Mouse (Mus musculus) cerebellum, adult 11-12 months (tissue): Measurements from ENCODE around the gene Agbl1.

Experiments
- DNase-seq: peaks from one replicate; pipeline ENCODE4 v3.0.0; 2022

Gene Agbl1

DNA sequence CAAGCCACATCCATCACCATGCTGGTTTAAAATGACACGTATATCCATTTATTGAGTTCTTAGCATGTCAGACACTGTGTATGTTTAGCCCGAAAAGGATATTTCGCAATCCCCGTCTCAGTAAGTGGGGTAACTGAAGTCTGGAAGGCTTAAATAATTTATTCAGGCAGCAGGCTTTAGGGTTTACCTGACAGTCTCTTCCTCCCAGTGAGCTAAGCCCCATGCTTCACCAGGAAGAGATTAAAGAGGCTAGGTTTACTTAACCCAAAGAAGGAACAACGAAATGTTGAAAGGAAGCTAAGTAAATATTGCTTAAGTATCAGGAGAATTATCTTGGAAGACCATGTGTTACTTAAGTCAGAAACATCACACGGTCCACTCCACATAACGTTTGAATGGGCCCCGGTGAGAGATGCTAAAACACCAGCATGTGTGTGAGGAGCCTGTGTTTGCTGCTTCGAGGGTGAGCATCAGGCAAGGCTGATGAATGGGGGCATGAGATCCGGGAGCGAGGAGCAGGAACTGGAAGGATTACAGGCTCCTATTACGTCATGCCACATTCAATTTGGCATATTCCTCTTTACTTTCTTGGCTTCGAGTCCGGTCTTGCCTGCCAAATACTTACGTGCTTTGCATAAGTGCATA lies 162.7 kb downstream of the Agbl1 start:
- DNase-seq: no peak

DNA sequence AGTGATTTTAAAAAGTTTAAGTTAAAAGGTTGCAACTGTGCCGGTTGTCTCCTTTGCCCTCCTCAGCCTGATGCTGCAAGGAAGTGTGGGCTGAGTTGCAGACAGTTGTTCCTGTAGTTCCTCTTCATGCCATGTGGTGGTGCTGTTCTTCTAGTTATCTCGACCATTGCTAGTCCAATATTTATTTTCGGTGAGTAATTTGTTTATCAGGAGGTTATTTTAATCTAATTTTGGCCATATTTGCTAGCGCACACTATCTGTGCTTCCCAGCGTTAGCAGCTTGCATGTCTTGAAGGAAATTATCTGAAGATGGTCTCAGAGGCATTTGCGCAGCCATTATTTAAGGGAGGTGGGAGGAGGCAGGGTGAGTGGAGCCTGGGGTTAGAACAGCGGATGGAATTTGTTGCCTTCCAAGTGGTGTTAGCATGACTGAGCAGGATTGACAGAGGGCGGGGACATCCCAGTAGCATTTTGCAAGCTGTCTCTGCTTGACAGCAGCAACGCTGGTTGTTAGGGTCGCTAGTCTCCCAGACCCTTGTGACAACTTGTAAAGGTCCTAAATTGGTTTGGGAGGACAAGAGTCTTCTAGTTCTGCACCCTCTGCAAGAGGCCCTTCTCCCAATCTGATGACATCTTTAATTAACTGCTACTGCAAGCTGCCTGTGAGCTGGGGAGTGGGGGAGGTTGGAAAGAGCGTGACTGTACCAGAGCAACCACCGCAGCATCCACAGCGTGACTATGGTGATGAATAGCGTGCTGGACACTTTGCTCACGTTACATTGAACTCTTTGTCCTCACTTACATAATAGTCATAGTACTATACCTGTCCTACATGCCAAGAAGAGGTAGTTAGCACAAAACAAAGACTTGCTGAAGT lies 163.5 kb downstream of the Agbl1 start:
- peak; percentile 17 for DNase-seq

DNA sequence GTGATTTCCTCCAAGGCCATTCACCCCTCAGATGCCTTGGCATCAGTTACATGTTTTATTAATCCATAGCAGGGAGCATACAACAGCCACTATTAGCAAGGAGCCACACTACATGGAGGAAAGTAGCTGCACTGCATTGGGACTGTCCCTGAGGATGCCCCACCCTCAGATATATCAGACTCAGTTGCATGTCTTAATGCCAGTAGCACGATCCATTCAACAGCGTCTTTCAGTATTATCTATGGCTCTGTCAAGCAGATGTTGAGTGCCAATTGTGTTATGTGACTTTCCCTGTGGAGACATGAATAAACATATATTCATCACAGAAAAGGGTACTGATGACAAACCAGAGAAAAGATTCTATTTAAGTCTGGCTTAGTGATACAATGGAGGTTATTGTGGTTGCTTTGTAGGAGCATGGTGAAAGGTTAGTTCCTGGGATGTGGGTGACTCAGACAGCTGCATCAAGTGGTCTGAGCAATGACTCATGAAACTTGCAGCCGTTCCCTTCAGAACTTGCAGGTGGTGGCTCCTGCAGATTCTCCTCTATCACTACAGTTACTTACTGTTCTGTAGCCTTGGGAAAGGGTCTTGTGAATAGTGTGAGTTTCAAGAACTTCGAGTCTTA lies 178.4 kb downstream of the Agbl1 start:
- DNase-seq: no peak

DNA sequence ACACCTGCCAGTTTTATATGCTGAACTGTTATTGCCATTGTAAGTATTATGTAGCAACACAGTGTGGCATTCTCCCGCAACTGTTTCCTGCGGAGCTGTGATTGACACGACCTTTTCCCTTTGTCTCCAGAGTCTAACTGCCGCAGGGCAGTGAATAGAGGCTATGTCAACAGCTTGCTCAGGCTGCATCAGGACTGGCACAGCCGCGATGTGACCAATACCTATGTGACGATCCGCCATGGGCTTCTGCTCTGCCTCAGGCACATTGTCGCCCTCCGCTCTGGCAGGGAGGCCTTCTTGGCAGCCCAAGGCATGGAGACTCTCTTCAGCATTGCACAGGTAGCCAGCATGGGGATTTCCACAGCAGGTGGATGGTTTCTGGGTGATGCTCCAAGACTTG lies 179.3 kb downstream of the Agbl1 start:
- DNase-seq: no peak

DNA sequence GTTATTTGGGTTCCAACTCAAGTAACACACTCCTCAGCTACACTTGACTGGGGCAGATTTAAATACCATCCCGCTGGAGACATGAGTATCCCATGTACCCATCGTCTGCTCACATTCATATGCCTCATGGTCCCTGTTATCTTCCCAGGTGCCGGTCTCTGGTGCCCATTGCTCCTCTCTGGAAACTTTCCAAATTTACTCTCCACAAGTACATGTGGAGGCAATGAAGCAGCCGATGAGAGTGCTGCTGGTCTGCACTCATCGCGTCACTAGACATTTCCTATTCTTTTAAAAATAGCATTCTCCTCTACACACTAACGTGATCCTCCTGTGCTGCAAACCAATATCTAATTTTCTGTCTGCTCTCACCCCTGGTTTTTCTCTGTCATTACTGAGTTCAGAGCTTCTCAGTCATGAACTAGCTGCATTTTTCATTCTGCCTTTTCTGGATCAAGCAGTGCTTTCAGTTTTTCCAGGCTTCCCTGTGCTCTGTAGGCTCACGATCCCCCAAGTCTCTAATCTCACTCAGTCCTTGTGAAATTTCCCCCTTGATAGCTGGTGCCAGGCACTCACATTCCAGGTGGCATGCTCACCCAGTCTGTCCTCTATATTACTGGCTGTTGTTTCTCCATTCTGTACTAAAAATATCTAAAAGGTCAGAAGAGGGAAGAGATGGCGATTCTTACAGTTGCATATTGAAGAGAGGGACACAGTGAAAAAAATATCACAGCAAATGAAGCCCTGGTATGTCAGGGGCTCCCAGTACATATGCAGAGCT lies 180.9 kb downstream of the Agbl1 start:
- DNase-seq: no peak

DNA sequence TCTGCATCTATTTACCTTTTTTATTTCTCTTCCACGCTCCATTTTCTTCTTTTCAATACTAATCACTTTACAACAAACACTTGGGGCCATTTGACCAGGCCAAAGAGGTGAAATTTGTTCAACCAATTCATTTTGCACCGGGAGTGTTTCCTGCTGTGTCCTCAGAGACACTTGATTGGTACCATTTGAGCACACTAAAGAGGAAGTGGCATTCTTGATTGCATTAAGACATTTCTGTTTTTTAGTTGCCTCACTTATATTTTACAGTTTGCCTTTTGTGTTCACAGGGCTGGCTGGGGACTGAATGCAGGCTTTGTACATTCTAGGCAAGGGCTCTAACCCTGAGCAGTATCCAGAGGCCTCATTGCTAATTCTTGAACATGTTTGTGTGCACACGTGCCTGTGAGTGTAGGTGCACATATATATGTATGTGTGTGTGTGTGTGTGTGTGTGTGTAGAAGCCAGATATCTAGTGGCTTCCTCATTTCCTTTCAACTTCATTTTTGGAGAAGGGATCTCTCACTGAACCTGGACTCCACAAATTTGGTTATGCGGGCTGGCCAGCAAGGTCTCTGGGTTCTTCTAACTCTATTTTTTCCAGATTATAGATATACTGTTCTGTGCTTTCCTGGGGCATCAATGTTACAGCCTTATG lies 182.4 kb downstream of the Agbl1 start:
- no peak for DNase-seq

DNA sequence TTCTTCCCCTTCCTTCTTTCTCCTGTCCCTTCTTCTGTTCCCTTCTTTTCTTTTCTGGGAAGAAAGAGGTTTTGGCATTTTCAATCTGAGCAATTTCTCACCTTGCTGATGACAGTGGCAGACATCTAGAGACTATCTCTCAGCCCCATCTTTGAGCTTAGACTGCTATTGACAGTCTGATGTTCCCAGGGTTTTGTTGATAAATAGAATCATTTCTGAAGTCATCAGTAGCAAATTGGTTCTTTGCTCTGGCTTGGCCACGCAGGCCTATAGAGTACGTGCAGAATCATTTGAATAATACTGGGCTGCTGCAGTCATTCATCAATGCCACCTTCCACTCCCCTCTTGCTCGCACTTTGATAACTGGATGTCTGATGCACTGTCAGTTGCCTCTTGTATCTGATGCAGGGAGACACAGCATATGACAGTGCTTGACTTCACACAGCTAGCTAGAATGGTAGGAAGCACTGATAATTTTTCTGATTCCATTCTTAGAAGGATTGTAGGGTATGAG lies 186.5 kb downstream of the Agbl1 start:
- DNase-seq: no peak

DNA sequence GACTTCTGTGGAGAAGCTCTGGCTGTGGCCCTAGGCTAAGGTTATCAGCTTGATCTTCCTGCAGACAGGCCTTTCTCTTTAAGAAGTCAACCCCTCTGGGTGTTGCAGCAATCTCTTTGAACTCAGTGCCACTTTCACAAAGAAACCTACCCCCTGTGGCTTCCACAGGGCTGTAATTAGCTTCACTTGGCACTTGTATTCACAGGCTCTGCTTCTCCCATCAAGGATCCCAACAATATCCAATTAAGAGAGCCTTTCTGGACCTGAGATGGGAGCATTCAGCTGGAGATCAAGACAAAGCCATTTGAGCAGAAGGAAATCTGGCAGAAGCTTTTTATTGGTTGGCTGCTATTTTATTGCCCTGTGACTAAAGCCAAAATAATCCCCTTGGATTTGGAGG lies 208.9 kb downstream of the Agbl1 start:
- DNase-seq: no peak

DNA sequence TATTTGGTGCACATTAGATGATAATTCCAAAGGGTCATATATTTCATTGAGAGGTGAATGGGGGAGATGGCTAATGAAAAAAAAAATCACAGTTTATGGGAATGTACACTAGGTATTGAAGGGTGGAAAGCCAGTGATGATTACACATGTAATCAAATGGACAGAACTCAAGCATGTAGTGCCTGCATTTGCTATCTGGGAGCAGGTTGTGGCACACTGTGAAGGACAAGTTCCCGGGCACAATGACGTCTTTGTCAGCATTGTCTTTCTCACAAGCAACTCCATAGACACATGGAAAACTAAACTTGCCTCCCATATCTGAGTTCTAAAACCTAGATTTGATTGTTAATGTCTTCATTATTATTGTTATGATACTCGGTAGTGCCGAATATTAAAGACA lies 209.3 kb downstream of the Agbl1 start:
- DNase-seq: no peak

DNA sequence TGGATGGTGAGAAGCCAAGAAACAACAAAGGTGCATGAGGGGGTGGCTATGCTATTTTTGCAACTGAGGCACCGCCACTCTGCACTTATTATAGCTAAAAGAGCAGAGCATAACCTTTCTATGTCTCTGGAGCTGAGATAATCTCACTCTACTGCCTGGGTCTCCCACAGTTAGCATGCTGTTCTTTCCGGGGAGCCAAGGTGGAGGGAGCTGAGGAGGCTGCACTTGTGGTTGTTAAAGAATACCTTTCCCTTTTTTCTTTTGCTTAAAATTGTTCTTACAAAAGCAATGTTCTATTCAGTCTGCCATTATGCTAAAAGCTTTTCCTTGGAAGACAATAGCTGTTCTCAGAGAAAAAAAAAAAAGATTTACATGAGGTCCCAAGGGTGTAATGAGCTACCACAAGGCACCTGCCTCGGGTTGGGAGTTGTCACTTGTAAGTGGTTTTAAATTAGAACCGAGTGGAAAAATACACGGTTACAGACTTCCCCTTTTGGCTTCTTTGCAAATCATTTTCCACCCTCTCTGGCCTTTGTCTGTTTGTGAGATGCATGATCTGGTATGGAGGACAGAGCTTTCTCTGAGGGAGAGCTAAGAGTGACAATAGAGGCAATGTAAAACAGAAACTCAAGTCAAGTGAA lies 232.8 kb downstream of the Agbl1 start:
- DNase-seq: no peak

DNA sequence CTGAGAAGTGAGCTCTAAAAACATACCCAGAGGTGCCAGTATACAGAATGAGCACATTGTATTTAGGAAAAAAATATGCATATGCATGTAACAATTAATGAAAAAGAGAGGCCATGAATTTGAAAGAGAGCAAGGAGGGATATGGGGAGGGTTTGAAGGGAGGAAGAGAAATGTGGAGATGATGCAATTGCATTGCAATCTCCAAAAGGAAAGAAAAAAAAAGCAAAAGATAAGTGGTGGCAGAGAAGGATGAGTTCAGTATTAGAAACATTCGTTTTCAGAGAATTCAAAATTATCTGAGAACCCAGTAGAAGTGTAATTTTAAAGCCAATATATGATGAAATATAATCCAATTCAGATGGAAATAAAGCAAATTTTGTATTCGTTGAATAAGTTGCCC lies 236.7 kb downstream of the Agbl1 start:
- no peak for DNase-seq

DNA sequence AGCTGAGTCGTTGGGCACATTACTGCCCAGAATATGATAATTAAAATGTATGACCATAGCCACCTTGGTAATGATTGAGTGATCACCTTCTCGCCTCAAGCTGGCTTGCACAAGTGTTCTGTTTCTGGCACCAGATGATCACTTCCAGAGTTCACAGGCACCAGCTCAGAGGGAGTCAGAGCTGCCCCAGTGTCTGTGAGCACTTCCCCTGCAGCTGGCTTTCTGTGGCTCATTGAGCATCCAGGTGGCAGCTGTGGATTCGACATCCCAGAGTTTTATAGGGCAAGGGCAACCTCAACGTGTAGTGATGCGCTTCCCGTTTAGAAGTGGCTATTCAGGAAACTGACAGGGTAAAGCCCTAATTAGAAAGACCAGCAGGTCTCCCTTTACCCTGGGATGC lies 244.5 kb downstream of the Agbl1 start:
- no peak for DNase-seq

DNA sequence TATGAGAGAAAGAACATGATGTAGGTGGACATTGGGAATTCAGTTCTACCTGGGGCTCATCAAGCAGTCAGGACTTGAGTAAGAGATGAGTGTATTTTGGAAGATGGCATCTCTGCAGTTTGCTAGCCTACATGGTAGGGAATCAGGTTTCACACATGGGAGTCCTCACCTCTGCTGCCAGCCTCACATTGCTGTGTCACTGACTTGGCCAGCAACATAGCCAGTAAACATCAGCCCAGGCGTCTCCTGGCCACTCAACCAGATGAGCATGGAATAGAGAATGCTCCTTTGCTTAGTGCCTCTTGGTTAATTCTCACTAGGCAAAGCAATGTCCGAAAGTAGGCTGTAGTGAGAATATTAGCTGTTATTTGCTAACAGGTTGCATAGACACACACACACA lies 255.9 kb downstream of the Agbl1 start:
- no peak for DNase-seq

DNA sequence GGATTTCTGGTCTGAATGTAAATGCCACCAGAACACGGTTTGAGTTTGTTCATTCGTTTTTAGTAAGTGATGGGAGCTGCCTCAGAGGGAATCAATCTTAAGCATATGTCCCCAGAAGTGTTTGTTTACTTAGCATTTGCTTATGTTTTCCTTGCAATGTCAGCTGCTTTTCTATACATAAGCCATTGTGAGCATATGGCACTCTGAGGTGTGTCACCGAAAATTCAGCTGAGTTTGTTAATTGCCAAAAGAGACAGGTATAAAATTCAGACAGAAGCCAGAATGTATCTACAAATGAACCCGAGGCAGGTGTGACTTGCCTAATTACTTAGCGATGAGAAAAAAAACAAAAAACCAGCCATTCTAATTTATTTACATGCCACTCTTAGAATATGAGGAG lies 257.8 kb downstream of the Agbl1 start:
- DNase-seq: no peak

DNA sequence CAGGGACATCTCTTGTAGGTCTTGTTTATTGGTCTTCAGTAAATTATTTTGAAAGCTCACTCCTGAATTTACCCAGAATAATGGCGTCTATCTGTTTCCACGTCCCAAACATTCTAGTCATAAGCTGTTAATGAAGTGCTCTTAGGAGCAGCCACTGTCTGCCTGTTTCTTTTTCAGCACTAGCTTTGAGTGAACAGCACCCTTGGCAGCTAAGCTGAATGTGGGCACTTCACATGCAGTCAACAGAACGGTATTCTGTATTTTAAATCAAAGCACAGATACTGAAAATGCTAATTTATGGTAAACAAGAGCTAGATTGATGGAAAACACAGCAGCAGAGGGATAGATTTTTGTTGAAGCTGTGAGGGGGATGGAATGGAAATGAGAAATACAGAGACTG lies 294.6 kb downstream of the Agbl1 start:
- DNase-seq: no peak

DNA sequence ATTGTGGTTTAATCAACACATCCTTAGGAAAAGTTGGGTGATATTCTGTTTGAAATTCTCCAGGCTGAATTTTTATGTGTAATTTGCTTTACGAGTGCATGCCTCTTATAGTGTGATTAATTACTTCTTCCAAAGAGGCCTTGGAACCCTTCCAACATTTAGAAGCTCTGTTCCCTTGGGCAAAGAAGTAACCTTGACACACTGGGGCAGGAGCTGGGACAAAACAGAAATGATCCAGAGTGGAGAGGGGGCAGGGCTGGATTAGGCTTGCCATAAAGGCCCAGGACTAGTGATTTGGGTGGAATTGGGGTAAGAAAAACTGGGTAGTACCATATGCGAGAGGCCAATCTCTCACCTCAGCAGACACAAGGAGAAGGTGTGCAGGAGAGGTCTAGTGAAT lies 316.8 kb downstream of the Agbl1 start:
- DNase-seq: no peak

DNA sequence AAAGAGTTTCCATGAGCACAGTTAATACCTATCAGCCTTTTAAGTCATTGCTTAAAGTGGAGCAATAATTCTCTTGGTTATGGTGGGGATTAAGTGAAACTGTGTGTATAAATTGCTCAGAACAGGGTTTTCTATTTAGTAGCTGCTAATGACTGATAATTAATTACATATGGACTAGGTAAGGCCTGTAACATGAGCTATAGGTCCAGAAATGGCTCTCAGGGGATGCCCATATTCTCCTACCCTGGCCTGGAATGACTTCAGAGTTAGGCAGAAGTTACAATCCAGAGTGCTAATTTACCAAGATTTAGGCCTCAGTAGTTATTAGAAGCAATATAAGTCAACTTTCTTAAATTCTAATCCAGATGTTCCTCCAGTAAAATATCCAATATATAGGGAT lies 317.6 kb downstream of the Agbl1 start:
- DNase-seq: no peak

DNA sequence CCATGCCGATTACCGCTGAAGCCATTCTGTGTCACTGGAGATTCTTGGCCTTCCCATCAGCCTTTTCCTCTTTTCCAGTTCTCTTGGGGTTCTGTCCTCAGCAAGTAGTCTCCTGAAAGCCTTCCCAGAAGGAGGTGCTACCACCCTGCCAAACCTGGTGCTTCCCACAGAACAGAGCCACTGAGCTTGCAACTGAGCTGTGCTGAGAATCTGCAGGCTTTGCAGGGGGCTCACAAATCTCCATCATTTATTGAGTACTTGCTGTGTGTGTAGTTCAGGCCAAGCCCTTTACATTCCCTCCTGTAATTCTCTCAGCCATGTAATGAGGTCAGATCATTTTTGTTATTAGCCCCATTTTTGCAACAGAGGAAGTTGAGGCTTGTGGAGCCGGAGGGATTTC lies 322.2 kb downstream of the Agbl1 start:
- no peak for DNase-seq

DNA sequence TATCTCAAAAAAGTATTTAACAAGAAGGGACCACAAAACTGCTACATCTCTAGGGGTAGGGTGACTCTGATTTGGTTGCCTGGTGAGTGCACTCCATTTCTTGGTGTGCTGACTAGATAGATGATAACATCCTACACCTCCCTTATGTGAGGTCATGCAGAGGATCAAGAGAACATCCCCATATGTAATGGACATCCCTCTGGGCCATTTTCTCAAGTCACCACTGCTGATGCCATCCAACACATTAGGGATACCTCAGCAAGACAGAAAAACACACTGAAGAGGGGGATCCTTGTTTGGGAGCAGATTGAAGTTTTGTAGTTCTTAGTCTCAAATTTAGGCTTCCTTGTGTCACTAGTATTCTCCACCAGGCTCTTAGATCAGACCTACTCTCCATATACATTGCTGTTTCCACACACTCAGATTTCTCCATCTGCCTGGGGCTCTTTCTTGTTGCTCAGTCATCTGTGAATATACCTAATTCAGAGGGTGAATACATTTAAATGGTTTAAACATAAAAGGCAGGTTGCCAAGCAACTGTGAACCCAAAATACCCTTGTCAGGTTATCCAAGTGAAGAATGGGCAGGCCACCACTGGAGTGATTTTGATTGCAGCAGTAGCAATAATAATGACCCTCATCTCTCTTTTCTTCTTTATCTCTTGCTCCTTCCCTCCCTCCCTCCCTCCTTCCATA lies 331.0 kb downstream of the Agbl1 start:
- DNase-seq: no peak

DNA sequence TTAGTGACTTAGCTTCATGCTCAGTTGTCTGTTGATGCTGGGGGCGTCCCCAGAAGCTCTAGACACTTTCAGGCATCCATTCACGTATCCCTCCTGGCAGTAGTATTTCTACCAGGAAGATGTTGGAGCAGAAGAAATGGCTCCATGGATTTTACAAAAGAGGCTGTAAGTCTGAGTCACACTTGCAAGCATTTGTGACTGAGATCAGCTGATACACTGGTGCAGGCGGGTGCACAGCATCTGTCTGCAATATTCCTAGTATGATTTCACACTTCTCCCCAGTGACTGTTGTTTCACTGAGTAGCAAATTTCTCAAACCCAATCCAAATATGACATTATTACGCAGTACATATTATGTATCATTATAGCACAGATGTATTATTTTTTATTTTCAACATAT lies 332.8 kb downstream of the Agbl1 start:
- no peak for DNase-seq

DNA sequence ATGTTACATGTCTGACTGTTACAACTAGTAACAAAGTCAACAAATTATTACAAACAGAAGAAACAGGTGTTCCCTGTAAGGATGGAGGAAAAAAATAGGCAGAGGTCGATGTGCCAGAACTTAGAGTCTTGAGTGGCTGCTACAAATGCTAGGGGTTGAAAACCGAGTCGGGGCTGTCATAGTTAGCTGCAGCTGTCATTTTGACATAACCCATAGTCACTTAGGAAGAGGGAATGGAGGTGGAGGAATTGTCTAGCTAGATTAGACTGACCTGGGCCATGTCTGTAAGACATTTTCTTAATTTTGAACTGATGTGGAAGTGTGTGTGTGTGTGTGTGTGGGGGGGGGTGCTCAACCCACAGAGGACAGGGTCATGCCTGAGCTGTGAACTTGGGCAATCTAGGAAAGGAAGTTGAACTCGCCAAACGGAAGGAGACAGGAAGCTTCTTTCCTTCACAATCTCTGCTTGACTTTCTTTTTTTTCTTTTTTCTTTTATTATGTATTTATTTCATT lies 364.9 kb downstream of the Agbl1 start:
- DNase-seq: no peak
